Mouse (Mus musculus): ENCODE data around the gene Cerk.
A peak's percentile ranks its signal among the peaks of the same experiment; 100 is the strongest.
"Not testable (repeated sequence)": the region's sequence is repeated elsewhere in the genome, so short reads cannot be mapped to it uniquely, and the experiment has no call there.

Cerk gene

GRCm38 (mm10) chr15:86113342-86113710 is 72.6 kb downstream of the Cerk start:
- DNase-seq (ENCODE audit: low spot score in 2 of 2), result no peak

DNA sequence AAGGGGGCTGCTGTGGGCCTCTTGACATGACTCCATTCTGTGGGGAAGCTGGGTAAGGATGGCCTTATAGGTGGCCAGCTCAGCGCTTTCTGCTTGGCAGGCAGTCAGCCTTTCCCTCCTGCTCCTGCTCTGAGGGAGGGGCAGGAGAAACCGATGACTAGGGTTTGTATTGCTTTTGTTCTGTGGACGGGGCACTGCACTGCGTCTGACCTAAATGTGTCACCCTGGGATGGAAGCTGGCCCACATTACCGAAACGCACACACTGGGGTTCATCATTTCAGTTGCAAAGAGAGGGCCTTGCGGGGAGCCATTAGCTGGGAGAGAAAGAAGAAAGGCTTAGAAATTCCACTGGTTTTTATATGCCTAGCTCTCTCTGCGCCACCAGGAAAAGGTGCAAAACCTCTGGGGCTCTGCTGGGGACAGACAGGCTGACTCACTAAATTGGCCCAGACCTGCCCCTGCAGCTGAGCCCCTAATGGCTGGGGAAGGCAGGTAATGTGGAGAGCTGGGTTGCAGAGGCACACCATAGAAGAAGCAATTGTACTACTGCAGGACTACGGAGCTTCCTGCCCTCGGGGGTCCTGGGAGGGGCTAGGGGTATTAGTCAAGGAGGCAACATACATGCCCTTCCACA is 73.1 kb downstream of the Cerk start:
- no peak for DNase-seq (ENCODE audit: low spot score in 2 of 2)

DNA sequence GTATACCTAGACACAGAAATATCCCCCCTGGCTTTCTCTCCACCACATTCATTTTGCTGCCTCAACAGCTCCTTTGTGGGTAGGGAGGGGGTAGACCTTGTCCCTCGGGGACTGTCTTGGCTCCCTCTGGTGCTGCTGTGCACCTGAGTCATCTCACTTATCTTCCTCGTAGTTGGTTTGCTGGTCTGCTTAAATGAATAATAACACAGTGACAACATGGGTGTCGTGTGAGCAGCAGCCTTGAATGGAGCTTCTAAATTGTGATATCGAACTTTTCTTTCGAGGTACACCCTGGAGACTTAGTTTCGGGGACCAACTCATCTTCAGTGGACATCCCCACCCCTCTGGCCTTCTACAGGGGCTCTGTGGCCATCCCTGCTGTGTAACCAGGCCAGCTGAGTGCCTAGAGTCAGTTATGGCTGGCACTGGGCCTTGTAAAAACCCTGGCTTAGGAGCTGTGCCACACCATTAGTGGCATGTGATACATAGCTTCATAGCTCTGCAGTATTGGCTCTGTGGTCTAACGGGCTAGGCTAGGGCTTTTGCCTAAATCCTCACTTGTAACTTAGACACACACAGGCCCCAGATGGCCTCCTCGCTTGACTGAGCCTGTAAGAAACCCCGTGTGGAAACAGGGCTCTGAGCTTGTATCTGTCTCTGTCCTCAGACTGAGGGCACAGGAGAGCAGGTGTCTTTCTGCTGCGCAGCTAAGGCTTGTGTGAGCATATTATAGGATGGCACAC is 75.4 kb downstream of the Cerk start:
- DNase-seq (ENCODE audit: low spot score in 2 of 2), result no peak

- peak; percentile 49 for DNase-seq (ENCODE audit: low spot score in 2 of 2)
These were observed 76.2 kb downstream of the Cerk start for GRCm38 (mm10) chr15:86109650-86110211.

DNA sequence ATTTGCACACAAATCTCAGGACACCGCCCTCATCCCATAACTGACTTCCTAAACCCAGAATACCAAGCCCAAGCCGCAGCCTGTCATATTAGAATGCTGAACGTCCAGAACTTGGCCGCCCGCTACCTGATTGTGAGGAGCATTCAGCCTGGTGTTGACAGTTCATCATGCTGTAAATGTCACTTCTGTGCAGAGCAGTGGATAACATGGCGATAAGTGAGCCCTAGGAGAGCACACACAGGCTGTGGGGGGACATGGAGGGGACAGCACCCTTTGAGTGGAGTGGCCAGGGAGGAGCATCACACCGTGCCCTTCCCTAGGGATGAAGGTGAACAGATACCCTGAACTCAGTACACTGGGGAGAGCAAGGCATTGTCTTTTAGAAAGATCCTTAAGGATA is 76.7 kb downstream of the Cerk start:
- no peak for DNase-seq (ENCODE audit: low spot score in 2 of 2)

- no peak for DNase-seq (ENCODE audit: low spot score in 2 of 2)
These were observed 78.0 kb downstream of the Cerk start for GRCm38 (mm10) chr15:86107831-86108471.

DNA sequence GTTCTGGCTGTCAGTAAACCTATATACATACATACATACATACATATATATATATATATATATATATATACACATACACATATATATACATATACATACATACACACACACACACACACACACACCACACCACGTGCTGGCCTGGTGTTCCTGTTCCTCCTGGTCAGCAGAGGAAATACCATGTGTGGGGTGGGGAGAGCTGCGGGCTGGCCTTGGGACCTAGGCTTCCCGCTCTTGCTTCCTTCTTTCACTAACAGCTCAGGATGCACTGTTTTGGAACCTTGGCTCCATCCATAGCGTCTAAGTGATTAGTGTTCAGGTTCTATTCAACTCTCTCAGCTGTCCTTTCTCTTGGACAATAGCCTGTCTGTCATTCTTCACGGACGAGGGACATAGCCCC is 80.2 kb downstream of the Cerk start:
- no peak for DNase-seq (ENCODE audit: low spot score in 2 of 2)

GRCm38 (mm10) chr15:86105345-86105697 is 80.6 kb downstream of the Cerk start:
- no peak for DNase-seq (ENCODE audit: low spot score in 2 of 2)

DNA sequence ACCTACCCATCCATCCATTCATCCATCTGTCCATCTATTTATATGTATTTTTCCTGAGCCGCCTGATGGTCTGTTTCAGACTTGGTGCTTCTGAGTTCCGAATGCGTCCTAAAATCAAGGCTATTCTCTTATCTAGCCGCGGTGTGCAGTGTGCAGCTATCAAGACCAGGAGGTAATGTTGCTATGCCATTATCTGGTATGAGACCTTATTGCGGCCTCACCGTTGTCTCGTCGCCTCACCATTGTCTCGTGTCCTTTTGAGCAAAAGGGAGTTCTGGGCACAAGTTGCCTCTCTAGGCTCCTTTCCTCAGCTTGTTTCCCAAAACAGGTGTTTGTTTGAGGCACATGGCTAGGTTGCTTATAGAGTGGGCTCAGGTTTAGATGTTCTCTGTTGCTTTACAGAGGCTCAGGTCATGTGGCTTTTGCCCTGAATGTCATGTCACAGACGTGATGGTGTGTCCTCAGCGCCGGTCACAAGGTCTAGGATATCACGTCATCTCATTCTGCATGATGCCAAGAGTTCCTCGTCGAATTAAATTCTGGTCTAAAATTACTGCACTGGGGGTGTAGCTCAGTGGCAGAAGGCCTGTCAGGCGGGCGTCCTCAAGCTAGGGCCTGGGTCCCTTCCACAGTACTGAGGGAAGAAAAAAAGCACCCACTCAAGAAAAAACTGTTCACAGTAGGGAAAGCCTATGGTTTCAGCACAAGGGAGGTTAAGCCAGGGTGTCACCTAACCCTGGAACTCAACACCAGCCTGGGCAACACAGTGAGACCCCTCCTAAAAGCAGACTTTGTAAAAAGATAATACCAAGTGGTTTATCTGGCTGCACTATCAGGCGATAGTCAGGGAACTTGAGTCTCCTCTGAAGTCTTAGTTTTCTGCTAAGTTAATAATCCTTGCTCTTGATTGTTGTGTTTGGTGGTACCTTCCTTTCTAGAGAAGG is 81.3 kb downstream of the Cerk start:
- no peak for DNase-seq (ENCODE audit: low spot score in 2 of 2)

DNA sequence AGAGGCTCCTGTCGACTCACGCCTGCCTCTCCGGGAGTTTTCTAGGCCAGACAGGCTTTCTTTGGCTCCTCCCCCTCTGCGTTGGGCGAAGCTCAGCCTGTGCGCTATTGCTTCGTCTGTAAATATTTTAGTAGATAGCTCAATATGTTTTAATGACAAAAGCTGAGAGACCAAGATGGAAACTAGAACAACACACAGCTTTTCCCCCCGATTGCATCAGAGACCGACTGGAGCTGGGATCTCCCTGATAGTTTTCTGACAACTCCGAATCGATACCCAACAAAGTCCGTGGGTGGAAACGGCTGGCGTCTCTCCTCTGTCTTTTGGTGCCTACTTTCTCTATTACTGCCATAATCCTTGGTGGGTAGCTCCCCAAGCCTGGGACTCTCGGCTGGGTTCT is 83.6 kb downstream of the Cerk start:
- no peak for DNase-seq (ENCODE audit: low spot score in 2 of 2)

DNA sequence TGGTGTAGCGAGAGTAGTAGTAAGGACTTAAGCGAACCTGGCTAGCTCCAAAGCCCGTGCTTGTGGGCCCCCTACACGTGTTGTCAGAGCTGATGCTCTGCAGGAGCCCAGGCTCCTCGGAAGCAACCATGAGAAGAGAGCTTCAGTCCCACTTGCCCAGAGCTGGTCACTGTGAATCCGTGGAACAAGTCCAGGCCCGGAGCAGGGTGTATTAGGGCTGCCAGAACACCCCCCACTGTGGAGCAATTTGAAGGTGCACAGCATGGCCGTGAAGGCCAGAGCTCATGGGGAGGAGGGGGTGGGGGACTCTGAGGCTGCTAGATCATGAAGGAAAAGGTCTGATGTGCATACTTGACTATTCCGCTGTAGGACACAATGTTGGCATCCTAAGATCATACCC is 84.4 kb downstream of the Cerk start:
- no peak for DNase-seq (ENCODE audit: low spot score in 2 of 2)

DNA sequence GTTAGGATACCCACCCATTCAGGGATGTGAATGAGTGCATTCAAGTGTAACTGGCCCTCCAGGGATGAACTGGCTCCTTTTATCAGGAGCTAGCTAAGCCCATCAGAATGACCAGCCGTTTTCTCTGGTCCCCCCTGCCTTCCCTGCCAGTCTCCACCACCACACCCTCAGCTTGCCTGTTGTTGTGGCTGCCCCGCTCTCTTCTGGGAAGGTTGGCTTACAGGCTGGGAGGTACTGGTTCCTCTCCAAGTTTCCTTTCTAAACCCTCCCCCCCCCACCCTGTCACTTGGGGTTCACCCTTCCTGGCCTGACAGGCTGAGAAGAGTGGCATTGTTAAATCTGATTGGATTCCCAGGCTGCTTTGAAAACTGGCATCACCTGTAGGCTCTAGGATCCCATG is 88.1 kb downstream of the Cerk start:
- no peak for DNase-seq (ENCODE audit: low spot score in 2 of 2)

DNA sequence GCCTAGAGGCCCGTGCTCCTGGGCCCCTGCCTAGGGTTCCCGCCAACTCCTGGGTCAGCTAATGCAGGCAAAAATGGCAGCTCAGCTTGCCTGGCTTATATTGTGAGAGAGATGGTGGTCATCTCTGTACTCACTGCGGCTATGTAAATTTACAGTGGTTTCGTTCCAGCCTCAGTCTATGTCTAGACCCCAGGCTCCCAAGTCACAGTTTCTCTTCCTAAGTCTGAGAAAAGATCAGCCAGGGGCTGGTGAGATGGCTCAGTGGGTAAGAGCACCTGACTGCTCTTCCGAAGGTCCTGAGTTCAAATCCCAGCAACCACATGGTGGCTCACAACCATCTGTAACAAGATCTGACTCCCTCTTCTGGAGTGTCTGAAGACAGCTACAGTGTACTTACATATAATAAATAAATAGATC is 89.3 kb downstream of the Cerk start:
- DNase-seq (ENCODE audit: low spot score in 2 of 2), result not testable (repeated sequence)

DNA sequence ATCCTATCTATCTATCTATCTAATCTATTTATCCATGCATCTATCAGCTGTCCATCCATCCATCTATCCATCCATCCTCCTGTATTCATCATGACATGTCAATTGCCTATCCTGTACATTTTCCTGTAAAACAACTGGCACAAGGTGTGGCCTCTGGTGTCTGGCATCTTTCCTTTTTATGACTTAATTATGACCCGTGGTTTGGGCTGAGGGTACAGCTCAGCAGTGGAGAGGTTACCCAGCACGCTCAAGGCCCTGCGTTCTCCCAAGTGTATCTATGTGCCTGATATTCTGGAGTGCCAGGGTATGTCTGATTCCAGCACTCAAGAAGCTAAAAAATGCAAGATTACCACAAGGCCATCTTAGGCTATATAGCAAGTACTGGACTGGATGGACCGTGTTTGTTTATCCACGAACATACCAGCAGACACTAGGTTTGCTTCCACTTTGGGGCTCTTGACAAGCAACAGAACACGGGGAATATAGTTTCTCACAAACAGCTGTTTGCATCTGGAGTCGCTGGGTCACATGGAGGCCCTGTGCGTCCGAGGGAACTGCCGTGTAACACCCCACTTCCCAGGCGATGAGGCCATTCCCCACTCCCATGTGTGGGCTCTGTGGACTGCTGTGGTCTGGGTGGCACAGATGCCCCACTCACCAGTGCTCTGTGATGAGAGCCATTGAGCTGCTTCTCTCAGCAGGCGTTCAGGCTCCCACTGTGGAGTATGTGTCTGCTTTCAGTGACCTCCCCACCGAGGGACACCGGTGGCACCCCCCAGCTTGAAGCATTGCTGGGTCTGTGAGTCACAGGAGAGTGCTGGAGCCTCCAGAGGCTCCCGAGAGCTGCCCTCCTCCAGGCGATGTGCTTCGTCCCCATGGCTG is 90.0 kb downstream of the Cerk start:
- DNase-seq (ENCODE audit: low spot score in 2 of 2), result no peak

DNA sequence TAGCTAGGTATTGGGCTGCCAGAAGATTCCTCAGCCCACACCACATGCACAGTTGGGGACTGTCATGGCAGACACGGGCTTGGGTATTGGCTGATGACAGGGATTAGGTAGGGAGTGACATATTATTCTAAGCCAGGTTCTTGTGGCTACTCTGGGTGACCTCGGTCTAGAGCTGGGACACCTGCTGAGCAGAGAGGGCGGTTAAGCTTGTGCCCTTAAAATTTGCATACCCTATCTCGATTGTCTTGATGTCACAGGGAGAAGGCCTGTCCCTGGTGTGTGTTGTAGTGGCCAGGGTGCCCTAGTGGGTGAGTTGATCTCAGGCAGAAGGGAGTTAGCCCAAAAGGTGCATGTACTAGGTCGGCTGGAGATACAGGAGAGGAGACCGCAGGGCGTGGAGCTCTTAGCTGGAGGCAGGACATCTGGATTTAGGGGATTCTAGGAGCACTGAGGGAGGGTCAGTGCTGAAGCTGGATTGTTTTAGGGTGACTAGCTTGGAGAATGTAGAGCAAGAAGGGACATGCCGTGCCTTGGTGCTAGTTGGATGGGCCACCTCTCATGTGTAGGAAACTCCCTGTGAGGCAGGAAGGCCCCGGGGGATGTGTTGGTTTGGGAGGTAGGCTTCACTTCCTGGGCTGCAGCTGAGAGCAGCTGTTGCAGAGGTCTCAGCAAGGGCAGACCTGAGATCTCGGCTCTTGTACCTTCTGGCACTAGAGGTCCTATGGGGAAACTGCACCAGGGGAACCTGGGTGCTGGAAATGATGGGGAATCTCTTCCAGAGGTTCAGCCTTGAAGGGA is 91.4 kb downstream of the Cerk start:
- no peak for DNase-seq (ENCODE audit: low spot score in 2 of 2)

DNA sequence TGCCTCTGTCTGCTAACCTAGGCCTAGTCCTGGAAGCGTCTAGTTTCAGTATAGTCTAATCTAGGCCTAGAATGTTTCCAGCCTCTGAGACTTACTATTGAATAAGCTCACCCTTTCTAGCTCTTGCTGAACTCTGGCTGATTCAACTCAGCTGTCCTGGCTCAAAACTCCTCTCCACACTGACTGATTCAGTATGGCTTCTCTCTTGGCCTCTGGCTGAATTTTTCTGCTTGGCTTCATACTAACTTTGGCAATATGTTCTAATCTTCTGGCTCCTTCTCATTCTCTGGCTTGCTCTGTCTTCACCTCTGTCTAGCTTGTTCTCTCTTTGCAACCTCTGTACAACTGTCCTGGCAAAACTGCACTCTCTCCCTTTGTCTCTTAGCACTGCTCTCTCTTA is 92.7 kb downstream of the Cerk start:
- DNase-seq (ENCODE audit: low spot score in 2 of 2), result no peak

DNA sequence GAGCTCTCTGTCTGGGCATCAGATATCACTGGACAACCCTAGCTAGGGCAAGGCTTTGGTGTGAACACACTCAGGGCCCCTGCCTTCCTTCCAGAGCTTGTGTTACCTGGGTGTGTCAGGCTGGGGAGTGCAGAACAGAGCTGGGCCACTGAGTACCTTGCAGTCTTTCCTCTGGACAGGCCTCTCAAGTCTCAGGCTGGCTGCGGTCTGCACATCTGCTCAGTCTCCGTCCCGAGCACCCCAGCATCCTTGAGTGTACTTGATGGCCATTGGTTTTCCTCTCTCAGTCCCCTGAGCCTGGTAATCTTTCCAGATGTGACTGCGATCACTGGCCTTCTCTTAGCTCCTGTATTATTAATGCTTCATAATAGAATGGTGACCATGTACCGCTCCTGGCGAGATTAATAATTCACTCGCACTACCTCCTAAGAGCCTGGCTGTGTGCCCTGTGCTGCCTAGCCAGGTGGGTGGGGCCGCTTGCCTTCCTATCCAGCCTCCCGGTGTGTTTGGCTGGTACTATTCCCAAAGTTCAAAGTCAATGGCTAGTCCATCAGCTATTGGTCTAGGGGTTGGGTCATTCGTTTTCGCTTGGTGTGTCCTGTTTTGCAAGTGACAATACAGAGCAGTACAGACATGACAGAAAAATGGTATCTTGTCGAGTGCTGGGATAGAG is 93.8 kb downstream of the Cerk start:
- no peak for DNase-seq (ENCODE audit: low spot score in 2 of 2)

DNA sequence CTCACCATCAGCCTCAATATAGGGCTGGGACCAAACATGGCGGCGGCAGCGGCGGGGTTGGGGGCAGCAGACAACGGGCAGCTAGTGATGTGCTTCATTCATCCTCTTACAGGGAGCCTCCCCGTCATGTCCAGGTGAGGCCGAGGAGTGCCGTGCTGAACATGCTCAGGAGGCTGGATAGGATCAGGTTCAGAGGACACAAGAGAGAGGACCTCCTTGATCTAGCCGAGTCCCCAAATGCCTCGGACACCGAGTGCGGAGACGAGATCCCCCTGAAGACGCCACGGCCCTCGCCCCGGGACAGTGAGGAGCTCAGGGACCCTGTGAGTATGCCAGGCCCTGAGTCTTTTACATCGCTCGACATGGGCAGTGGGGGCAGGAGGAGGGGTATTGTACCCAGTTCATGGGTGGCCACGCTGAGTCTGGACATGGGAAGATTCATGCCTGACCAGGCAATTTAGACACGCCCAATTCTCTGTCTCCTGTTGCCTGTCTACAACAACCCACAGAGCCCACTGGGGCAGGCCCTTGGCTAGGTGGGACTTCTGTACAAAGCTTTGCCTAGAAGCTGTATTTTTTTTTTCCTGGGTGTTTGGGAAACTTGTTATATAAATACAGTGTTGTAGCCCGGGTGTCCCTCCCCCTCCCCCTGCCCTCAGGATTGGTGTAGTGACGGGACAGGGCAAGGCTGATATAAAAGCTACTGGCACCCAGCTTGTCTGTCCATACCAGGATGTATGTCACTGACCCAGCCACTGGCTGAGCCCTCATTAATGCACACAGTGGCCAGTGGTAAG is 94.5 kb downstream of the Cerk start:
- no peak for DNase-seq (ENCODE audit: low spot score in 2 of 2)

- no peak for DNase-seq (ENCODE audit: low spot score in 2 of 2)
These were observed 95.4 kb downstream of the Cerk start for GRCm38 (mm10) chr15:86090578-86090977.

All from right cerebral cortex, postnatal 36 days (tissue).